Mouse (Mus musculus) bone marrow macrophage, adult 2 months (primary cell): ENCODE measurements around the gene Osm.

ENCODE experiments used
- CTCF ChIP-seq: IDR thresholded peaks from 2 replicates; pipeline ENCODE4 v1.5.1; 2012; ENCODE audit warnings: low read depth, mild to moderate bottlenecking, low read length, moderate library complexity
- POLR2A ChIP-seq: IDR thresholded peaks from 2 replicates; pipeline ENCODE4 v1.6.1; 2012; ENCODE audit warnings: mild to moderate bottlenecking, low read depth, low read length, borderline replicate concordance

GRCm38 (mm10) chr11:4187318-4187700, 48.9 kb upstream of the Osm start:
- TF ChIP-seq CTCF (no peak), POLR2A (no peak)
